Mouse (Mus musculus): ENCODE data around the gene Klhl8.

The Klhl8 gene

DNA sequence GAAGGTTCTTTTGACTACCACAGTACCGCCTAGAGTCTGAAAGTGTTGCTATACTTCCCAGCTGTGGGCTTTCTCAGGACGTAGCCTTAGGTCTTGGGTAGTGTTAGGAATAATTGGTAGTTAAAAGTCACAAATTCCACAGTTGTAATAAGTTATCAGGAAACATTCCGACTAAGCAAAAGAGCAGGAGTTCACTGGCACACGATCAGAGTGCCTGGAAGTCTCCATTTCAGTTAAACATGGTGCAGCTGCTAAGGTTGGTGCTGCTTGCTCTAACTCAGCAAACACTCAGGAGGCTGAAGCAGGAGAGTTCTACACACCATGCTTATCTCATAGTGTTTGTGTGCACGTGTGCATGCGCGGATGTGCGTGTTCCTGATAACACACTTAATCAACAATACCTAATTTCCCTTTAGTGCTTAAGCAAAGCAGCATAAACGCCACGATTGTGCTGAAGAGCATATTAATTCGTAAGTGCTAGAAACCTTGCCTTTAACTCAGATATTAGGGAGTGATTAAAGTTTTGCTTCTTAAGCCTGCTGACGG lies 97.0 kb downstream of the Klhl8 start:
- DNase-seq (ENCODE audit: low spot score in 2 of 2) = no peak

DNA sequence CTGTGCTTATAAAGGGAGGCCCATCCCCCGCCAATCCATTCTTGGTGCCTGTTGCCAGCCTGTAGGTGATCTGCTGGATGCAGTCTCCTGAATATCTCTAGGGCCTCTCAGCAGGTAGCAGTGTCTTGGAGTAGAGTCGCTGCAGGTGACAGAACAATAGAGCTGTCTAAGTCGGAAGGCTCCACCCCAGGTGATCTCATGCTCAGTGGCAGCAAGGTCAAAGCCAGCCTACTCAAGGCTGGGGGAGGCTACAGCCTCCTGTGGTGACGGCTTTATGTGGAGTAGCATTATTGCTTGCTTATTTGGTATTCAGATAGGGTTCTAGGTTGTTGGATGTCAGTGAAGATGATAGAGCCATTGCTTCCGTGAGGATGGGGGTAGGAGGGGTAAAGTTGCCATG lies 97.8 kb downstream of the Klhl8 start:
- no peak for DNase-seq (ENCODE audit: low spot score in 2 of 2)
